Mouse (Mus musculus): ENCODE data around the gene Abcb8. TPM values are rescaled to one million over a fixed set of nuclear protein-coding genes. Genes with fewer than 3 reads are reported as not detected.

The Abcb8 gene
- polyA plus RNA-seq (2015; fragmentation: Nextera tagmentation; extraction: Ambion mirVana), result 76.1 and 80.3 TPM in 2 replicates

- peak within 1 kb of the TSS; percentile 58 for H3K4me3 ChIP-seq (ENCODE audit: low read length)
- H3K9me3 ChIP-seq (ENCODE audit: low read length), result no peaks in the 10 kb centered on the region
- peaks cover 3% of the 10 kb centered on the region; the same call in 1 of the 2 replicates for H3K27me3 ChIP-seq (ENCODE audit: insufficient read depth, low read length)
- WGBS, result 23% methylated on average over 7 of the region's 7 CpGs
- H3K9ac ChIP-seq (replicated peaks; ENCODE audit: low read length), result peak within 1 kb of the TSS; percentile 76
- ATAC-seq (ENCODE audit: low FRiP score, low TSS enrichment), result no peak
- peaks cover 19% of the 10 kb centered on the region; the same call in 1 of the 2 replicates for H3K4me1 ChIP-seq (ENCODE audit: insufficient read depth, low read length)
- peak within 1 kb of the TSS; percentile 54 for H3K27ac ChIP-seq (ENCODE audit: low read length)
- H3K36me3 ChIP-seq (ENCODE audit: insufficient read depth, low read length), result no peaks in the 10 kb centered on the region
- H3K4me2 ChIP-seq (replicated peaks; ENCODE audit: low read depth, low read length), result peak within 1 kb of the TSS; percentile 53
Measured at GRCm38 (mm10) chr5:24393392-24393997, at the start of gene Abcb8. TSS of gene Abcb8 (plus strand) at chr5:24393663.

GRCm38 (mm10) chr5:24343977-24344436 is 49.5 kb upstream of the Abcb8 start:
- H3K9me3 ChIP-seq (ENCODE audit: low read length), result no peaks in the 10 kb centered on the region
- H3K4me3 ChIP-seq (ENCODE audit: low read length), result peak overlapping the region; percentile 3; the same call in 1 of the 2 replicates
- ATAC-seq (ENCODE audit: low FRiP score, low TSS enrichment), result 0 out of 2 replicates have a peak, but pooled peaks have one; percentile 8
- H3K27ac ChIP-seq (ENCODE audit: low read length), result peak overlapping the region; percentile 88
- peaks cover 2% of the 10 kb centered on the region for H3K27me3 ChIP-seq (ENCODE audit: insufficient read depth, low read length)
- peak overlapping the region; percentile 44 for H3K9ac ChIP-seq (replicated peaks; ENCODE audit: low read length)
- H3K4me1 ChIP-seq (ENCODE audit: insufficient read depth, low read length), result peaks cover 43% of the 10 kb centered on the region
- 14% methylated on average over 2 of the region's 2 CpGs for WGBS
- peak overlapping the region; percentile 37 for H3K4me2 ChIP-seq (replicated peaks; ENCODE audit: low read depth, low read length)
- no peaks in the 10 kb centered on the region for H3K36me3 ChIP-seq (ENCODE audit: insufficient read depth, low read length)

GRCm38 (mm10) chr5:24344477-24345051 is 48.9 kb upstream of the Abcb8 start:
- Histone ChIP-seq H3K27ac (ENCODE audit: low read length) (peak overlapping the region; percentile 88), H3K27me3 (ENCODE audit: insufficient read depth, low read length) (peaks cover 8% of the 10 kb centered on the region), H3K4me2 (replicated peaks; ENCODE audit: low read depth, low read length) (peak overlapping the region; percentile 37), H3K9me3 (ENCODE audit: low read length) (no peaks in the 10 kb centered on the region), H3K4me1 (ENCODE audit: insufficient read depth, low read length) (peaks cover 48% of the 10 kb centered on the region), H3K4me3 (ENCODE audit: low read length) (peak overlapping the region; percentile 5; the same call in 1 of the 2 replicates), H3K9ac (replicated peaks; ENCODE audit: low read length) (peak overlapping the region; percentile 44; the same call in 1 of the 2 replicates), H3K36me3 (ENCODE audit: insufficient read depth, low read length) (no peaks in the 10 kb centered on the region)
- ATAC-seq (ENCODE audit: low FRiP score, low TSS enrichment), result peak; percentile 86
- 10% methylated on average over 12 of the region's 12 CpGs for WGBS

DNA sequence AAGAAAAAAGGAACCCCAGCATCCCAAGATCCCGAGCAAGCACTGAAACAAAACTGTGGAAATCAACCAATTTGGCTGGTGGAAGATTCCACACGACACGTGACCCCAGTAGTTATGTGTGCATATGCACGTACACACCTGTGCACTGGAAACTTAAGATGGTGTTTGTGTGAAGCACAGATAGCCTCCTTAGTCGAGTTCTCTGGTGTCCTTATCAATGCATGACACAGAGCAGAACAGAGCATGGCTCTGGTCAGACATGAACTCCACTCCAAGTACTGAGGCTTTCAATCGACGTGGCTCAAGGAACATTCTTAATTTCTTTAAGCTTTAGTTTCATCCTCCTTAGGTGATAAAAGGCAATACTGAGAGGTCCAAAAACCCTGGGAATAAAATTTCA is 47.1 kb upstream of the Abcb8 start:
- no peak overlapping the region for H3K4me2 ChIP-seq (replicated peaks; ENCODE audit: low read depth, low read length)
- H3K36me3 ChIP-seq (ENCODE audit: insufficient read depth, low read length), result no peaks in the 10 kb centered on the region
- H3K9me3 ChIP-seq (ENCODE audit: low read length), result no peaks in the 10 kb centered on the region
- no peak overlapping the region for H3K4me3 ChIP-seq (ENCODE audit: low read length)
- WGBS, result 77% methylated on average over 7 of the region's 7 CpGs
- ATAC-seq (ENCODE audit: low FRiP score, low TSS enrichment), result no peak
- H3K27ac ChIP-seq (ENCODE audit: low read length), result no peak overlapping the region
- H3K4me1 ChIP-seq (ENCODE audit: insufficient read depth, low read length), result peaks cover 61% of the 10 kb centered on the region
- no peak overlapping the region for H3K9ac ChIP-seq (replicated peaks; ENCODE audit: low read length)
- peaks cover 19% of the 10 kb centered on the region for H3K27me3 ChIP-seq (ENCODE audit: insufficient read depth, low read length)

DNA sequence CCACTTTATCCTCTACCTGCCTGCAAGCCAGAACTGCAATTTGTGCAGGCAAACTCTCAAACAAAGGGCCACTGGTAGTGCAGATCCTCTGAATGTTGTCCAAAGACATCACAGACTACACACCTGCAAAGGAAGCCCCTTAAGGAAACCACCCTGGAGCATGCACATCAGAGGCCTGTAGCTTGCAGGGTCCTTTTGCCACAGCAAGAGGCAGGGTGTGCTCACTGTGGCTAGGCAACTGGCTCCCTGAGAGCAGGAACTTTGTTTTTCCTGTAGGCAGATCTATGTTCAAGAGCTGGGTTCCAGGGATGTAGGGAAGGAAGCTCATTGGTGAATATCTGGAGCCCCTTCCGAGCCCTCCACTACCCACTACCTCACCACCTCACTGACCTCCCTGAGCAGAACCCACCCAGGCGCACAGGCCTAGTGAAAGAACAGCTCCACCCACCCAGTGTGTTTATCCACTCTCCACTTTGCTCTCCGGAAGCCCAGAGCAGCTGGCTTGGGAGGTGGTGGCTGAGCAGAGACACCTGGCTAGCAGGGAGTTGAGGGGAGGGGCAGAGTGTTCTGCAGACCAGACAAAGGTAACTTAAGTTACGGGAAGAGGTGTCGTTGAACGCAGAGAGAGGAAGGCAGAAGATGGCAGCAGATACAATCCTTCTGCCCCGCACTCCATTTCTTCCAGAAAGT is 46.1 kb upstream of the Abcb8 start:
- H3K4me2 ChIP-seq (replicated peaks; ENCODE audit: low read depth, low read length), result peak overlapping the region; percentile 98
- peaks cover 67% of the 10 kb centered on the region for H3K4me1 ChIP-seq (ENCODE audit: insufficient read depth, low read length)
- no peaks in the 10 kb centered on the region for H3K36me3 ChIP-seq (ENCODE audit: insufficient read depth, low read length)
- H3K4me3 ChIP-seq (ENCODE audit: low read length), result no peak overlapping the region
- peaks cover 20% of the 10 kb centered on the region for H3K27me3 ChIP-seq (ENCODE audit: insufficient read depth, low read length)
- H3K27ac ChIP-seq (ENCODE audit: low read length), result no peak overlapping the region
- no peak overlapping the region for H3K9ac ChIP-seq (replicated peaks; ENCODE audit: low read length)
- H3K9me3 ChIP-seq (ENCODE audit: low read length), result no peaks in the 10 kb centered on the region
- 33% methylated on average over 7 of the region's 7 CpGs for WGBS
- no peak for ATAC-seq (ENCODE audit: low FRiP score, low TSS enrichment)

DNA sequence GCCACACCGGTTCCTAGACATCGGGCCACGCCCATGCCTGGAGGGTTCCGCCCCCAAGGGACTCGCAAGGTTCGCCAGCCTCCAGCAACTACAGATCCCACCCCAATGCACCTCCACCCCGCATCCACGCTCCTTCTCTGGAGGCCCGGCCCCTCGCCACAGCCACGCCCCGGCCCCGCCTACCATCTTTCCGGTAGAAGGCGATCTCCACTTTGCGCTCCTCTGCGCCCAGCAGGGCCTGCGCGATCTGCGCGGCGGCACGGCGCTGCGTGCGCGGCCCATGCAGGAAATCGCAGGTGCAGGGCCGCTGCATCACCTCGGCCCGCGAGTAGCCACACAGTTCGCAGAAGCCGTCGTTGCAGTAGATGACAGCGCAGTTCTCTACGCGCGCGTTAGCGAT is 45.3 kb upstream of the Abcb8 start:
- peaks cover 21% of the 10 kb centered on the region for H3K27me3 ChIP-seq (ENCODE audit: insufficient read depth, low read length)
- H3K9me3 ChIP-seq (ENCODE audit: low read length), result no peaks in the 10 kb centered on the region
- WGBS, result under 1% methylated on average over 41 of the region's 41 CpGs
- peak overlapping the region; percentile 98 for H3K4me2 ChIP-seq (replicated peaks; ENCODE audit: low read depth, low read length)
- ATAC-seq (ENCODE audit: low FRiP score, low TSS enrichment), result peak; percentile 53
- peak overlapping the region; percentile 68 for H3K9ac ChIP-seq (replicated peaks; ENCODE audit: low read length)
- H3K4me3 ChIP-seq (ENCODE audit: low read length), result peak overlapping the region; percentile 54
- peaks cover 73% of the 10 kb centered on the region for H3K4me1 ChIP-seq (ENCODE audit: insufficient read depth, low read length)
- no peak overlapping the region for H3K27ac ChIP-seq (ENCODE audit: low read length)
- H3K36me3 ChIP-seq (ENCODE audit: insufficient read depth, low read length), result no peaks in the 10 kb centered on the region

DNA sequence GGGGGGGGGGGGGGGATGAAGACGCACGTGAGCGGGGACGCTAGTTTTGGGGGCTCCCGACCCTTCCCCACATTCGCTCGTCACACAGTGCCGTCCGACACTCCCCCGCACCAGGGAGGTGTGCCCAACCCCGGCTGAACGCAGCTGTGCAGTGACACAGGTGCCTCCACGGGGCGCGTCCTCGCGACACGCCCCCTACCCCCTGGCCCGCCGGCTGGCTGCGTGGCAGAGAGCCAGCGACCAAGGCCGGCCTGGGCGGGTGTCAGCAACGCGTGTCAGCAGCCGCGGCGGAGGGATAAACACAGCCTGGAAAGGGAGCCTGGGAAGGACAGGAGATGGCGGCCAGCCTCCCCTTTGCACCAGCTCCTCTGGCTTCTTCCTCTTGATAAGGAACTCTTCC is 44.9 kb upstream of the Abcb8 start:
- Histone ChIP-seq H3K27me3 (ENCODE audit: insufficient read depth, low read length) (peaks cover 21% of the 10 kb centered on the region), H3K27ac (ENCODE audit: low read length) (no peak overlapping the region), H3K9ac (replicated peaks; ENCODE audit: low read length) (peak overlapping the region; percentile 68), H3K4me3 (ENCODE audit: low read length) (peak overlapping the region; percentile 54), H3K9me3 (ENCODE audit: low read length) (no peaks in the 10 kb centered on the region), H3K36me3 (ENCODE audit: insufficient read depth, low read length) (no peaks in the 10 kb centered on the region), H3K4me1 (ENCODE audit: insufficient read depth, low read length) (peaks cover 73% of the 10 kb centered on the region), H3K4me2 (replicated peaks; ENCODE audit: low read depth, low read length) (peak overlapping the region; percentile 98)
- under 1% methylated on average over 29 of the region's 30 CpGs for WGBS
- ATAC-seq (ENCODE audit: low FRiP score, low TSS enrichment), result no peak

DNA sequence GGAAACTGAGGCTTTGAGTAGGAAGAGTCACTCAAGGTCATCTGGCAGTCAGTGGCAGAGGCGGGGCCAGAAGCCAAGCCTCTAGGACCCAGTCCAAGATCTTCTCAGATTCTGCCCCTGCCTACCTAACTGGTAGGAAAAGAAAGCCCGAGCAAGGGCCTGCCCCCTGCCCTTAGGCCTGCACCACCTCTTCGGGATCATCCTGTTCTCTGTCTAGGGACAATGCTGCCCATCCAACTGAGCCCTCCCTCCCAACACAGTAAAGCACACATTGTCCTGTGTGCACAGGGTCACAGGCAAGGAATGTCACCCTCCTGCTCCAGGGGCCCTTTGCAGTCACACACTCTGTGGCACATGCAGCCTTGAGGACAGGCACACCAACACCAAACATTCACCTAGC is 43.4 kb upstream of the Abcb8 start:
- no peak for ATAC-seq (ENCODE audit: low FRiP score, low TSS enrichment)
- peaks cover 21% of the 10 kb centered on the region for H3K27me3 ChIP-seq (ENCODE audit: insufficient read depth, low read length)
- H3K36me3 ChIP-seq (ENCODE audit: insufficient read depth, low read length), result no peaks in the 10 kb centered on the region
- H3K27ac ChIP-seq (ENCODE audit: low read length), result no peak overlapping the region
- H3K9me3 ChIP-seq (ENCODE audit: low read length), result no peaks in the 10 kb centered on the region
- peak overlapping the region; percentile 97 for H3K4me2 ChIP-seq (replicated peaks; ENCODE audit: low read depth, low read length)
- WGBS, result 54% methylated on average over 3 of the region's 3 CpGs
- peaks cover 64% of the 10 kb centered on the region for H3K4me1 ChIP-seq (ENCODE audit: insufficient read depth, low read length)
- H3K4me3 ChIP-seq (ENCODE audit: low read length), result peak overlapping the region; percentile 69
- H3K9ac ChIP-seq (replicated peaks; ENCODE audit: low read length), result no peak overlapping the region

DNA sequence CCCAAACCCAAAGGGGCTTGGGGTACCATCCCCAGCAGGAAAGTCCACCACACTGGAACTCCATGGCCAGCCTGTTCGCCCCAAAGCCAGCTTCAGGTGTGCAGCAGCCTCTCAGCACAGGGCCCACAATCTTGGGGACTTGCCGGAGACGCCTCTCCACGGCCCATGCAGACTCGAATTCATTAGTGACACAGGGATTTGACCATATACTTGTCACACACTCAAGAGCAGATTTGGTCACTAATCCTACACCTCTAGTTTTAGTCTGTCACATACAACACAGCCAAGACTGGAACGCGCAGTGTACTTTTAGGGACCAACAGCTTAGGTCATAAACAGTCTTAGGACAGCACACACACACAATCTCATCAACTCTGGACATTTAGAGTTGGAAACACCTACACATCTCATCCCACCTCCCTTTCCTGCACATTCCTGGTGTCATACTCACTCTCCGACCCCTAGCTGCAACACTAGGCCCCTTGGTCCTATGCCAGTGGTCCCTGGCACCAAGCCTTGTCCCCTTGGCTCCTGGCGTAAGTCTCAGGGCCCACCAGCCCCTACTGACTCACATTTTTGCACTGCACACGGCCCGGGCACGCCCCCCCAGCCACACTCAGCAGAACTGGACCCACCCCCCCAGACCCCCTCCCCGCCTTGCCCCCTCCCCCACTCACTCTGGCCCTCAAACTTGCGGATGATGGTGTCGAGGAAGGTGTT is 42.8 kb upstream of the Abcb8 start:
- WGBS, result 38% methylated on average over 15 of the region's 15 CpGs
- H3K4me1 ChIP-seq (ENCODE audit: insufficient read depth, low read length), result peaks cover 60% of the 10 kb centered on the region
- no peaks in the 10 kb centered on the region for H3K36me3 ChIP-seq (ENCODE audit: insufficient read depth, low read length)
- H3K27me3 ChIP-seq (ENCODE audit: insufficient read depth, low read length), result peaks cover 21% of the 10 kb centered on the region
- peak overlapping the region; percentile 69 for H3K4me3 ChIP-seq (ENCODE audit: low read length)
- ATAC-seq (ENCODE audit: low FRiP score, low TSS enrichment), result no peak
- no peak overlapping the region for H3K27ac ChIP-seq (ENCODE audit: low read length)
- peak overlapping the region; percentile 75 for H3K9ac ChIP-seq (replicated peaks; ENCODE audit: low read length)
- H3K9me3 ChIP-seq (ENCODE audit: low read length), result no peaks in the 10 kb centered on the region
- H3K4me2 ChIP-seq (replicated peaks; ENCODE audit: low read depth, low read length), result peak overlapping the region; percentile 97
